Mouse (Mus musculus) cerebellum, adult 9-10 months (tissue): ENCODE data around the gene Gm33815.
"Not testable (repeated sequence)": the region's sequence is repeated elsewhere in the genome, so short reads cannot be mapped to it uniquely, and the experiment has no call there.

Experiments
- DNase-seq: peaks from one replicate; pipeline ENCODE4 v3.0.0; 2022

The Gm33815 gene

GRCm38 (mm10) chrY:69320832-69321231 is at the start of gene Gm33815:
TSS of gene Gm33815 (plus strand) at chrY:69321132.
- DNase-seq: not testable (repeated sequence)
